Mouse (Mus musculus) adrenal gland (tissue): ENCODE results near the gene Gcn1l1.
"Not testable (repeated sequence)": the region's sequence is repeated elsewhere in the genome, so short reads cannot be mapped to it uniquely, and the experiment has no call there.

ENCODE experiments used
- intact Hi-C: fragments of 180-260 bp; cut with DNase I; formaldehyde crosslinking; loops from one replicate; pipeline ENCODE4 v1.15.1; 2025
- long read RNA-seq, 2 experiments: library from polyadenylated mRNA; unstranded; transcript quantifications; one replicate each; pipeline ENCODE4 v2.0.0; 2020; ENCODE audit warnings: borderline replicate concordance in 1 of 2; ENCODE audit not compliant: insufficient replicate concordance in 1 of 2

Gcn1l1 gene
- long read RNA-seq, experiment 1, partial matches to known transcripts: 19 of 22 reads
- long read RNA-seq, experiment 1, other reads (novel, unspliced or antisense): 3 of 22 reads
- long read RNA-seq, experiment 2, partial matches to known transcripts: 30 of 31 reads
- long read RNA-seq, experiment 2, other reads (novel, unspliced or antisense): 0 of 31 reads

- intact Hi-C loops: loop anchor here (5.0 kb wide), 1 partner anchor 67 kb away; the partner anchor contains the start of gene Rab35
Measured at GRCm38 (mm10) chr5:115564737-115565393, at the start of gene Gcn1l1. TSS of gene Gcn1l1 (plus strand) at chr5:115565254.

- intact Hi-C loops: no loop called here
Measured at GRCm38 (mm10) chr5:115516081-115516907, 48.8 kb upstream of the Gcn1l1 start.

- intact Hi-C loops: no loop called here
Measured at GRCm38 (mm10) chr5:115516908-115517307, 48.1 kb upstream of the Gcn1l1 start.

- intact Hi-C loops: no loop called here
Measured at GRCm38 (mm10) chr5:115517501-115517900, 47.6 kb upstream of the Gcn1l1 start.

GRCm38 (mm10) chr5:115518214-115518613 lies 46.8 kb upstream of the Gcn1l1 start:
- intact Hi-C loops: not testable (repeated sequence)

- intact Hi-C loops: no loop called here
Measured at GRCm38 (mm10) chr5:115520325-115520869, 44.7 kb upstream of the Gcn1l1 start.

GRCm38 (mm10) chr5:115521553-115522461 lies 43.2 kb upstream of the Gcn1l1 start:
- intact Hi-C loops: no loop called here

- intact Hi-C loops: no loop called here
Measured at GRCm38 (mm10) chr5:115522531-115522930, 42.5 kb upstream of the Gcn1l1 start.

GRCm38 (mm10) chr5:115522981-115523499 lies 42.0 kb upstream of the Gcn1l1 start:
- intact Hi-C loops: no loop called here

GRCm38 (mm10) chr5:115523971-115524370 lies 41.1 kb upstream of the Gcn1l1 start:
- intact Hi-C loops: no loop called here

GRCm38 (mm10) chr5:115524471-115524870 lies 40.6 kb upstream of the Gcn1l1 start:
- intact Hi-C loops: no loop called here

GRCm38 (mm10) chr5:115525416-115525815 lies 39.6 kb upstream of the Gcn1l1 start:
- intact Hi-C loops: no loop called here

GRCm38 (mm10) chr5:115525943-115526342 lies 39.1 kb upstream of the Gcn1l1 start:
- intact Hi-C loops: no loop called here

- intact Hi-C loops: no loop called here
Measured at GRCm38 (mm10) chr5:115526456-115527202, 38.4 kb upstream of the Gcn1l1 start.

GRCm38 (mm10) chr5:115528128-115528527 lies 36.9 kb upstream of the Gcn1l1 start:
- intact Hi-C loops: no loop called here

- intact Hi-C loops: no loop called here
Measured at GRCm38 (mm10) chr5:115529364-115529741, 35.7 kb upstream of the Gcn1l1 start.

GRCm38 (mm10) chr5:115529742-115530446 lies 35.2 kb upstream of the Gcn1l1 start:
- intact Hi-C loops: no loop called here

GRCm38 (mm10) chr5:115530447-115530809 lies 34.6 kb upstream of the Gcn1l1 start:
- intact Hi-C loops: no loop called here

GRCm38 (mm10) chr5:115531671-115532270 lies 33.3 kb upstream of the Gcn1l1 start:
- intact Hi-C loops: no loop called here
